Mouse (Mus musculus) megakaryocyte-erythroid progenitor cell, adult 5-6 weeks (primary cell): Measurements from ENCODE around the gene Nt5c. TPM values are rescaled to one million over a fixed set of nuclear protein-coding genes. Genes with fewer than 3 reads are reported as not detected.
A peak's percentile ranks its signal among the peaks of the same experiment; 100 is the strongest.
"Not testable (repeated sequence)": the region's sequence is repeated elsewhere in the genome, so short reads cannot be mapped to it uniquely, and the experiment has no call there.

Experiments
- ATAC-seq: replicated peaks from 2 replicates; pipeline ENCODE4 v1.8.0; 2016; ENCODE audit warnings: mild to moderate bottlenecking, inconsistent platforms; ENCODE audit not compliant: severe bottlenecking, poor library complexity, low FRiP score, low TSS enrichment
- total RNA-seq, 2 experiments: library from RNA; stranded (forward) in 1 of 2; stranded (reverse) in 1 of 2; fragments of 200-1000, 215-1000 nt in 1 of 2; fragments of >200 nt in 1 of 2; fragmentation: Nextera tagmentation in 1 of 2; gene quantifications; 2 replicates each; pipeline ENCODE4 v1.2.3; 2014 to 2017

Nt5c gene
- total RNA-seq, 2 experiments from 2014 or later: 101 to 117 TPM

DNA sequence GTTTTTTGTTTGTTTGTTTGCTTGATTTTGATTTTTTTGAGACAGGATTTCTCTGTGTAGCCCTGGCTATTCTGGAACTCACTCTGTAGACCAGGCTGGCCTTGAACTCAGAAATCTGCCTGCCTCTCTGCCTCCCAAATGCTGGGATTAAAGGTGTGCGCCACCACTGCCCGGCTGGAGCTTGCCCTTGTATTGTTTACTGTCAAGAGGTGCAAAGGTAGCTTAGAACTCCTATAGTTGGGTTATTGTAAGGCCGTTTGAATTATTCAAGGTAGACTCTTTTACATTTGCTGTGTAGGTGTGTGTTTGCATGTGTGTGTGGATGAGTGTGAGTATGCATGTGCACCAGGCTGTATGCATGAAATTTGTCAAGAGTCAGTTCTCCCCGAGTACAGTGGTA lies 15.0 kb downstream of the Nt5c start:
- ATAC-seq: not testable (repeated sequence)

DNA sequence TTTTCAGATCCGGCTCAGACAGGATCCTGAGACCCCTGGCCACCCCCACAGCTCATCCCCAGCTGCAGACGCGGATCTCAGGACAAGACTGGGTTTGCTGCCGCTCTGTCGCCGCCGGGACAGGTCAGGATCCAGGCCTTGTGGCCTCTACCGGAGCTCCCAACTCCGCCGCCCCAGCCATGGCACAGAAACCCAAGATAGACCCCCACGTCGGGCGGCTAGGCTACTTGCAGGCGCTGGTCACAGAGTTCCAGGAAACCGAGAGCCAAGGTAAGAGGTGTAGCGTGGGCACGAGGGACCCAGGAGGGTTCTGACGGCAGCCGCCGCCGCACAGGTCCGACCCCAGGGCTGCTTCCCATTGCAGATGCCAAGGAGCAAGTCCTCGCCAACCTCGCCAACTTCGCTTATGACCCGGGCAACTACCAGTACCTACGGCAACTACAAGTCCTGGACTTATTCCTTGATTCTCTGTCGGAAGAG lies 15.9 kb downstream of the Nt5c start:
- ATAC-seq: peak; percentile 11; the same call in 1 of the 2 replicates

GRCm38 (mm10) chr11:115475025-115475757 lies 16.5 kb downstream of the Nt5c start, which contains the start of gene Armc7:
TSS of gene Armc7 (plus strand) at chr11:115475667.
- ATAC-seq: peak; percentile 93

DNA sequence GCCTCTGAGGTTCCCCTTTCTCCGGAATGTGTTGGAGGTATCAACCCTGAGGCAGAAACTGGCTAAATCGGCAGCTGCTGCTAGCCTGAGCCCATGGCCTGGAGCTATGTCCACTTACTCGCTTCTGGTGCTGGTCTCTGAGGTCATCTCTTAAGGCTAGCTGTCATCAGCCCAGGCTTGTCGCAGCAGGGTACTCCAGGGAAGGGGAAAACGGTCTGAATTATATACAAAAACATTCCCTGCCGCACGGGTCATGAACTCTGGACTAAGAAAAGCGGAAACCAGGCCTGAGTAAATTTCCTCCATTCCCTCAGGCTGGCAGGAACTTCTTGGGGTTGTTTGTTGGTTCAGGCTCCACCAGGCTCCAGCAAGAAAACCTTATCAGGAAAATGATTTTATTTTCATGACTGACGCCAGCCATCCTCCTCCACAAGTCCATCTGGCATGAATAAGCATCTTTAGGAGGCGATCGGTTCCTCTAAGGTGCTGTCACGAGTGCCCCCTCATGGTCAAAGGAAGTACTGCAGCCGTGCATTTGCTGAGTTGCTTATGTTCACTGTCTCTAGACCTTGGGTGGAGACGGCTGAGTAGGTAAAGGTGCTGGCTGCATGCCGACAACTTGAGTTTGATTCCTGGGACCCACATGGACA lies 17.9 kb downstream of the Nt5c start:
- ATAC-seq: peak; percentile 62

DNA sequence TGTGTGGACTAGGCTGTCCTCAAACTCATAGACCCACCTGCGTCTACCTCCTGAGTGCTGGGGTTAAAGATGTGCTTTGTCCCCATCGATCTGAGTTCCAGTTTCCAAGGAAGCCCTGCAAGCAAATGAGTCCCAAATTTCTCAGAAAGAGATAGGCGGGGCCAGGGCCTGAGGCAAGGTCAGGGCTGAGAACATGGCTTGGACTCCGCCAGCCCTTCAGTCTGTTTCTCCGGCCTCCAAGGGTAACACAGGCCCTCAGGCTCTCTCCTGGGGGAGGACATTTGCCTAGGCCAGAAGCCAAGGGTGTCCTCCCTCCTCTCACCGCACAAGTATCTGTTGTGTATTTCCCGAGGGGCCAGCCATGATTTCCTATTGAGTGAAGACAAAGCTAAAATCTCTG lies 19.5 kb downstream of the Nt5c start:
- ATAC-seq: no peak

DNA sequence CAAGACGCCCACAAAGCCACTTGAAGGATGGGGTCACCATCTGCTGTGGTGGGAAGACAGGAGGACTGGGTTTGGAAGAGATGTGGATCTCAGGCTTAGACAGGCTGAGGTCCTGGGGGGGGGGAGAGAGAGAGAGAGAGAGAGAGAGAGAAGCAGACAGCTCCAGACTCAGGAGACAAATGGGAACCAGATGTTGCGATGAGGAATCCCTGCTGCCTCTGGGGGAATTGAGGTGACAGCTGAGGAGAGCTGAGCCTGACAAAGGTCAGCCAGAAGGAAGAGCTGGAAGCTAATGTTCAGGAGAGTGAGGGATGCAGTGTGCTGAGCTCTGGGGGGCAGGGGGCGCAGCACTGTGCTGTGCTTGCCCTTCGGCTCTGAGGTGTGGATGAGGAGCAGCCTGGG lies 24.4 kb downstream of the Nt5c start:
- ATAC-seq: no peak

DNA sequence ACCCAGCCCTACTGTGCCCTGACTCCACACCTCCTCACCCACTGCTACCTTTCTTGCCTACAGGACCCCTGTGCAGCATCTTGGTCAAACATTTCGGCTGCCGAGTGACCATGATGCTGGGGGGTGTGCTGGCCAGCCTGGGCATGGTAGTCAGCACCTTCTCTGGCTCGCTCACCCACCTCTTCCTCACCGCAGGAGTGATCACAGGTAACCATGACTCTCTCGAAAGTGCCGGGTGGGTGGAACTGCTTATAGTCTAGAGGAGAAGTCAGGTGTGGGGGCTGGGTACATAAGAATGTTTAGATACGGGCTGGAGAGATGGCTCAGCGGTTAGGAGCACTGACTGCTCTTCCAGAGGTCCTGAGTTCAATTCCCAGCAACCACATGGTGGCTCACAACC lies 26.8 kb downstream of the Nt5c start:
- ATAC-seq: no peak

- ATAC-seq: no peak
Measured at GRCm38 (mm10) chr11:115463397-115463796, 28.3 kb downstream of the Nt5c start.

GRCm38 (mm10) chr11:115462243-115462891 lies 29.3 kb downstream of the Nt5c start, which contains the start of gene Slc16a5:
TSS of gene Slc16a5 (plus strand) at chr11:115462474.
- no peak for ATAC-seq

DNA sequence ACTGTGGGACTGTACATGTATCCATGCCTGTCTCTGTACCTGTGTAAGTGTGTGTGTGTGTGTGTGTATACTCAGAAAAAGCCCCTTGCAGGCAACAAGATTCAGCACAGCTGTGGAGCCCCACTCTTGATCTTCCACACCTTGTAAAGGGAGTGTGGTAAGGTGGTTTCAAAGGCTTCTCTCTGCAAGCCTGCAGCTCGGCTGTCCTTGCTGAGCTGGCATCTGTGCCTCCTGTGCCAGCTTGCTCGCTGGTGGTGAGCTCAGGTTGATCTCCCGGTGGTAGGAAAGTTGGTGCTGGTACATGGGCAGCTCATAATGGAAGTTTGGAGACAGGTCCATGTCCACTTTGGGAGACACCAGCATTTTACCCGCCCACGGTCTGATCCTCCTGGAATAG lies 29.8 kb downstream of the Nt5c start:
- no peak for ATAC-seq

GRCm38 (mm10) chr11:115460976-115461375 lies 30.7 kb downstream of the Nt5c start:
- ATAC-seq: no peak

DNA sequence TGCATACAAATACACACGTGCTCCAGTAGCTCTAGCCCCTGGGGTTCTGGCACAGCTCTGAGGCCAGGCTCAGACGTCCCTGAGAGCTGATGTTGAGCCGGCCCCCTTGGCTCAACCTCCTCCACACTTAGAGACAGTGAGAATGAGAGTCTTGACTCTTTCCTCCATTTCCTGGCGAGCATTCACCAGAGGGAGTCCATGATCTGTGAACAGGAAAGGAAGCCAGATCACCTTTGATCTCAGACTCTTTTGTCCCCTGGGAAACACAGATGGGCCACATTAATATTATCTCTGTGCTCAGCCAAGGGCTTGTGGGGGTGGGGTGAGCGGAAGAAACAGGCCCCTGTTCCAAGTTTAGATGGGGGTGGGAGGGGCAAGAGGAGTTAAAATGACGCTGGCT lies 34.3 kb downstream of the Nt5c start:
- ATAC-seq: no peak

DNA sequence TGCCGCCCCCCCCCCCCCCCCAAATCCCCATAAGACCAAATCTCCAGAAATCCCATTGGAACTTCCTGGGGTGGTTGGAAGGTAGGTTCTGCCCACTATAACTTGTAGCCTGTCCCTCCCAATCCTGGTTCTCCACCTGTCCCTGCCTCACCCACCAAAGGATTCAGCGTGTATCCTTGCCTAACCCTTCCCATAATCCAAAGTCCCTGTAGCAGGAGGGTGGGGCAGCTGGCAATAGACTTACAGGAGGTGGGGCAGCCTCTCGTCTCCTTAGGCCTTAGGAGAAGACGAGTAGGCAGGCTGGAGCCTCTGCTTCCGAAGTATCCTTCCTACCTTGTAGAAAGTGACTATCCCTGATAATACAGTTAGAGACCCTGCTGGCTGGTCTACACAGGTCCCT lies 35.5 kb downstream of the Nt5c start:
- ATAC-seq: no peak

- ATAC-seq: no peak
Measured at GRCm38 (mm10) chr11:115455619-115456018, 36.0 kb downstream of the Nt5c start.

DNA sequence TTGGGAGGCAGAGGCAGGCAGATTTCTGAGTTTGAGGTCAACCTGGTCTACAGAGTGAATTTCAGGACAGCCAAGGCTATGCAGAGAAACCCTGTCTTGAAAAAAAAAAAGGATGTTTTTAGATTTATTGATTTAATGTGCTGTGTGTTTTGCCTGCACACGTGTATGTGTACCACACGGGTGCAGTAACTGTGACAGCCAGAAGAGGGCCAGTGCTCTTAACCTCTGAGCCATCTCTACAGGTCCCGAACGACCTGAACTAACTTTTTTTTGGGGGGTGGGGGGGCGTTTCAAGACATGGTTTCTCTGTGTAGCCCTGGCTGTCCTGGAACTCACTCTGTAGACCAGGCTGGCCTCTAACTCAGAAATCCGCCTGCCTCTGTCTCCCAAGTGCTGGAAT lies 36.8 kb downstream of the Nt5c start:
- not testable (repeated sequence) for ATAC-seq

DNA sequence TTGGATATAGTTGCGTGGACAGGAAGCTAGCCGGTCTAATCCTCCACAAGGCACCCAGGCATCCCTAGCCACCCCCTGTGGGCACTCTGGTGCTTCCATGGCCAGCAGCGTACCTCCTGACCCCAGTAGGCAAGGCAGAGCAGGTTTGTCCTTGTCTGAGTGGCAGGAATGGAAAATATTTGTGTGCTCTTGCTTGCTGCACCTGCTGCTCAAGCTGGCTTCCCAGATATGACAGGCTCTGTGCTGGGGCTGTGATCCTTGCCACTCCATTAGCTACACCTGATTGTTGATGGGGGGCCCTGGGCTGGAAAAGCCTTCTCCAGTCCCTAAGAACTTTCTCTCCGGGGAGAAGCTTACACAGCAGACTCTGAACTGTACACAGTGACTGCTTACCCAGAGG lies 38.4 kb downstream of the Nt5c start:
- no peak for ATAC-seq

DNA sequence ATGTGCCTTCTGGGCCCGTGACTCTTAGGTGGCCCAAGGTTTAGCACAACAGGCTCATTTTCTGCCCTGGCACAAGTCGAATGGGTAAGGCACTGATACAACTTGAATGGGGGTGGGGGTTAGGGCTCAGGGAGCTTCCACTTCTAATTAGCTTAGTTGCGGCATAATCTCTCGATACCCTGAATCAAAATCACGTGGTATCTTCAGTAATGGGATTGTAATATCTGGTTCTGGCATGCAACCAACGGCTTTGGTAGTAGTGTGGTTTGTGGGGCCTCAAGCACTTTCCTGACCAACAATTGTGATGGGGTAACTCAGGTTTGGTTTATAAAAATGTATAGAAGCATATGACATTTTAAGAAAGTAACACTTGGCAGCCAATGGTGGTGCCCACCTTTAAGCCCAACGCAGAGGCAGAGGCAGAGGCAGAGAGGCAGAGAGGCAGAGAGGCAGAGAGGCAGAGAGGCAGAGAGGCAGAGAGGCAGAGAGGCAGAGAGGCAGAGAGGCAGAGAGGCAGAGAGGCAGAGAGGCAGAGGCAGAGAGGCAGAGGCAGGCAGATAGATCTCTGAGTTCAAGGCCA lies 39.3 kb downstream of the Nt5c start:
- no peak for ATAC-seq

- ATAC-seq: no peak
Measured at GRCm38 (mm10) chr11:115451781-115452241, 39.9 kb downstream of the Nt5c start.

DNA sequence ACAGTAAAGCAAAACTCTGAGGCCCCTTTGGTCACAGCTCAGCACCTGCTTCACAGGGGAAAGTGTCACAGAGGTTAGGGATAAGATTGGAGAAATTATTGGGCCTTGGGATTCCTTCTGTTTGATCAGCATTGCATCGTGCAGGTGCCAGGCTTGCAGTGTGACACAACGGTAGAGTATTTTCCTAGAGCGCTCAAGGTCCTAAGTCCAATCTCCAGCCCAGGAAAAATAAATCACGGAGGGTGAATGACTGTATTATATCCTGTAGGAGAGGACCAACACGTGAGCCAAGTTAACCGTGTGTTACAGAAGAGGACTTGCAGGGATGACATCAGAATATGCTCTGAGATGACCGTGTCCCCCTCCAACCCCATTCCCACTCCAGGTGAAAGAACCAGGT lies 41.5 kb downstream of the Nt5c start:
- ATAC-seq: no peak

DNA sequence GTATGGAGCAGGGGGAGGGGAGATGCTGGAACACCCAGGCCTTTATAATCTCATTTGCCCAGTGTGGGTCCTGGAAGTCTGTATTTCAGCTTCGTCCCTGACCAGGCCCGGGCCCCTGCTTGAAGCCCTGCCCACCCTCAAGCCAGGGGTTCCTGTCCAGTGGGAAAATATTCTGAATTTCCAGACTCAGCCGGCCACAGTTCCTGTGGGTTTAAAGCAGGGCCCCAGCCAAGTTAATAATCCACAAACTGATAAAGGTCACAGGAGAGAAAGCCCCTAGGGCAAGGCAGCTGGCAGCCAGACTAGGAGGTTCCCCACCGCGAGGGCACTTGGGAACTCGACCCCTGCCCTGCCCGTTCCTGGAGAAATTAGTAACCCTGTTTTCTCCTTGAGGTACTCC lies 42.7 kb downstream of the Nt5c start:
- no peak for ATAC-seq
